Mouse (Mus musculus): ENCODE measurements around the gene Pak4. TPM values are rescaled to one million over a fixed set of nuclear protein-coding genes. Genes with fewer than 3 reads are reported as not detected.
A peak's percentile ranks its signal among the peaks of the same experiment; 100 is the strongest.
"Not testable (repeated sequence)": the region's sequence is repeated elsewhere in the genome, so short reads cannot be mapped to it uniquely, and the experiment has no call there.

The Pak4 gene
- polyA plus RNA-seq, 1 experiment from 2014 or later, result 50.7 TPM

- H3K27ac ChIP-seq (ENCODE audit: low read depth, low read length), result no peak overlapping the region
- WGBS, result 5% methylated on average over 19 of the region's 19 CpGs
- H3K4me2 ChIP-seq (ENCODE audit: low read depth, low read length, severe bottlenecking), result no peak overlapping the region
- H3K9me3 ChIP-seq (ENCODE audit: control insufficient read depth, low read length), result no peaks in the 10 kb centered on the region
- no peak overlapping the region for H3K9ac ChIP-seq (ENCODE audit: low read length)
- ATAC-seq (replicated peaks; ENCODE audit: low FRiP score) (peak; percentile 53; the same call in 1 of the 2 replicates), DNase-seq (ENCODE audit: low spot score) (peak; percentile 88)
- H3K27me3 ChIP-seq (ENCODE audit: control insufficient read depth, insufficient read depth, low read length), result no peaks in the 10 kb centered on the region
- no peak overlapping the region for H3K4me3 ChIP-seq (ENCODE audit: low read depth, low read length)
- no peaks in the 10 kb centered on the region for H3K4me1 ChIP-seq (replicated peaks; ENCODE audit: control insufficient read depth, insufficient read depth, low read length)
- no peaks in the 10 kb centered on the region for H3K36me3 ChIP-seq (ENCODE audit: control insufficient read depth, insufficient read depth, low read length)
Observed at GRCm38 (mm10) chr7:28527922-28528719, 69.9 kb downstream of the Pak4 start.

- not testable (repeated sequence) for DNase-seq (ENCODE audit: low spot score); H3K4me3 ChIP-seq (ENCODE audit: low read depth, low read length); H3K9ac ChIP-seq (ENCODE audit: low read length); H3K4me2 ChIP-seq (ENCODE audit: low read depth, low read length, severe bottlenecking); H3K36me3 ChIP-seq (ENCODE audit: control insufficient read depth, insufficient read depth, low read length); H3K27ac ChIP-seq (ENCODE audit: low read depth, low read length); H3K4me1 ChIP-seq (replicated peaks; ENCODE audit: control insufficient read depth, insufficient read depth, low read length); ATAC-seq (replicated peaks; ENCODE audit: low FRiP score); H3K27me3 ChIP-seq (ENCODE audit: control insufficient read depth, insufficient read depth, low read length); H3K9me3 ChIP-seq (ENCODE audit: control insufficient read depth, low read length)
- 69% methylated on average over 5 of the region's 6 CpGs for WGBS
Observed at GRCm38 (mm10) chr7:28522536-28522935, 75.4 kb downstream of the Pak4 start, which contains the start of gene Ifnl3. Gene Ifnl3 (plus strand): TSS chr7:28522836.

- no peak overlapping the region for H3K4me2 ChIP-seq (ENCODE audit: low read depth, low read length, severe bottlenecking)
- no peaks in the 10 kb centered on the region for H3K36me3 ChIP-seq (ENCODE audit: control insufficient read depth, insufficient read depth, low read length)
- WGBS, result 75% methylated on average over 8 of the region's 8 CpGs
- DNase-seq (ENCODE audit: low spot score) (no peak), ATAC-seq (replicated peaks; ENCODE audit: low FRiP score) (no peak)
- H3K27ac ChIP-seq (ENCODE audit: low read depth, low read length), result no peak overlapping the region
- no peak overlapping the region for H3K9ac ChIP-seq (ENCODE audit: low read length)
- no peaks in the 10 kb centered on the region for H3K4me1 ChIP-seq (replicated peaks; ENCODE audit: control insufficient read depth, insufficient read depth, low read length)
- no peaks in the 10 kb centered on the region for H3K9me3 ChIP-seq (ENCODE audit: control insufficient read depth, low read length)
- H3K27me3 ChIP-seq (ENCODE audit: control insufficient read depth, insufficient read depth, low read length), result no peaks in the 10 kb centered on the region
- H3K4me3 ChIP-seq (ENCODE audit: low read depth, low read length), result no peak overlapping the region
Observed at GRCm38 (mm10) chr7:28511441-28511840, 86.5 kb downstream of the Pak4 start.

- not testable (repeated sequence) for H3K9ac ChIP-seq (ENCODE audit: low read length); H3K4me2 ChIP-seq (ENCODE audit: low read depth, low read length, severe bottlenecking); DNase-seq (ENCODE audit: low spot score); ATAC-seq (replicated peaks; ENCODE audit: low FRiP score); H3K27ac ChIP-seq (ENCODE audit: low read depth, low read length); H3K9me3 ChIP-seq (ENCODE audit: control insufficient read depth, low read length); H3K27me3 ChIP-seq (ENCODE audit: control insufficient read depth, insufficient read depth, low read length); H3K4me3 ChIP-seq (ENCODE audit: low read depth, low read length); H3K36me3 ChIP-seq (ENCODE audit: control insufficient read depth, insufficient read depth, low read length); H3K4me1 ChIP-seq (replicated peaks; ENCODE audit: control insufficient read depth, insufficient read depth, low read length)
- WGBS, result 71% methylated on average over 8 of the region's 8 CpGs
Observed at GRCm38 (mm10) chr7:28510405-28510974, 87.5 kb downstream of the Pak4 start, which contains the start of gene Ifnl2. Gene Ifnl2 (minus strand): TSS chr7:28510455.

GRCm38 (mm10) chr7:28509121-28509520 lies 88.9 kb downstream of the Pak4 start:
- not testable (repeated sequence) for ATAC-seq (replicated peaks; ENCODE audit: low FRiP score); DNase-seq (ENCODE audit: low spot score)
- WGBS, result 76% methylated on average over 2 of the region's 2 CpGs

More at GRCm38 (mm10) chr7:28509121-28509520, 88.9 kb downstream of the Pak4 start:
- H3K9me3 ChIP-seq (ENCODE audit: control insufficient read depth, low read length); H3K4me2 ChIP-seq (ENCODE audit: low read depth, low read length, severe bottlenecking); H3K4me1 ChIP-seq (replicated peaks; ENCODE audit: control insufficient read depth, insufficient read depth, low read length); H3K9ac ChIP-seq (ENCODE audit: low read length); H3K27me3 ChIP-seq (ENCODE audit: control insufficient read depth, insufficient read depth, low read length); H3K27ac ChIP-seq (ENCODE audit: low read depth, low read length); H3K36me3 ChIP-seq (ENCODE audit: control insufficient read depth, insufficient read depth, low read length); H3K4me3 ChIP-seq (ENCODE audit: low read depth, low read length): not testable (repeated sequence)

Small RNA genes lying within 50 kb of the gene (microRNA-seq; reads per million reads assigned to microRNA genes)
- 2.5 reads per million for gene Mir7049 (ENCODE audit: insufficient number of aligned reads)

Other genes starting within 250 kb of the Pak4 start
- gene Rps16, start 247.5 kb downstream of the Pak4 start, polyA plus RNA-seq (2014; fragmentation: Nextera tagmentation; extraction: Ambion mirVana), result 727 and 782 TPM in 2 replicates
- 81.2 and 81.3 TPM in 2 replicates for gene Plekhg2, start 225.6 kb downstream of the Pak4 start, polyA plus RNA-seq (2014; fragmentation: Nextera tagmentation; extraction: Ambion mirVana)
- gene Zfp36, start 217.9 kb downstream of the Pak4 start, polyA plus RNA-seq (2014; fragmentation: Nextera tagmentation; extraction: Ambion mirVana), result 4.5 and 5.2 TPM in 2 replicates
- 40.1 and 46.1 TPM in 2 replicates for gene Med29, start 205.5 kb downstream of the Pak4 start, polyA plus RNA-seq (2014; fragmentation: Nextera tagmentation; extraction: Ambion mirVana)
- gene Paf1, start 205.2 kb downstream of the Pak4 start, polyA plus RNA-seq (2014; fragmentation: Nextera tagmentation; extraction: Ambion mirVana), result 82.0 and 82.9 TPM in 2 replicates
- gene Gmfg, start 160.7 kb downstream of the Pak4 start, polyA plus RNA-seq (2014; fragmentation: Nextera tagmentation; extraction: Ambion mirVana), result 4.0 and 4.9 TPM in 2 replicates
- gene Lrfn1, start 146.2 kb downstream of the Pak4 start, polyA plus RNA-seq (2014; fragmentation: Nextera tagmentation; extraction: Ambion mirVana), result 6.1 and 8.2 TPM in 2 replicates
- not detected in 2 replicates for gene Ifnl2, start 87.7 kb downstream of the Pak4 start, polyA plus RNA-seq (2014; fragmentation: Nextera tagmentation; extraction: Ambion mirVana)
- not detected in 2 replicates for gene Ifnl3, start 75.3 kb downstream of the Pak4 start, polyA plus RNA-seq (2014; fragmentation: Nextera tagmentation; extraction: Ambion mirVana)
- gene Sycn, start 57.3 kb downstream of the Pak4 start, polyA plus RNA-seq (2014; fragmentation: Nextera tagmentation; extraction: Ambion mirVana), result not detected in 2 replicates
- not detected in 2 replicates for gene Nccrp1, start 50.9 kb downstream of the Pak4 start, polyA plus RNA-seq (2014; fragmentation: Nextera tagmentation; extraction: Ambion mirVana)
- 40.7 and 41.1 TPM in 2 replicates for gene Samd4b, start within 50 bp of the Pak4 start, polyA plus RNA-seq (2014; fragmentation: Nextera tagmentation; extraction: Ambion mirVana)
- gene Acp7, start 33.1 kb upstream of the Pak4 start, polyA plus RNA-seq (2014; fragmentation: Nextera tagmentation; extraction: Ambion mirVana), result not detected in 2 replicates
- gene Fbxo27, start 94.7 kb upstream of the Pak4 start, polyA plus RNA-seq (2014; fragmentation: Nextera tagmentation; extraction: Ambion mirVana), result 4.3 and 6.7 TPM in 2 replicates
- gene Fbxo17, start 118.6 kb upstream of the Pak4 start, polyA plus RNA-seq (2014; fragmentation: Nextera tagmentation; extraction: Ambion mirVana), result 8.3 and 9.9 TPM in 2 replicates
- gene Mrps12, start 143.6 kb upstream of the Pak4 start, polyA plus RNA-seq (2014; fragmentation: Nextera tagmentation; extraction: Ambion mirVana), result 116 and 131 TPM in 2 replicates
- 35.6 and 37.8 TPM in 2 replicates for gene Sars2, start 143.8 kb upstream of the Pak4 start, polyA plus RNA-seq (2014; fragmentation: Nextera tagmentation; extraction: Ambion mirVana)
- gene Ccer2, start 158.0 kb upstream of the Pak4 start, polyA plus RNA-seq (2014; fragmentation: Nextera tagmentation; extraction: Ambion mirVana), result not detected in 2 replicates
- 63.5 and 70.2 TPM in 2 replicates for gene Sirt2, start 168.6 kb upstream of the Pak4 start, polyA plus RNA-seq (2014; fragmentation: Nextera tagmentation; extraction: Ambion mirVana)
- 45.6 and 49.9 TPM in 2 replicates for gene Nfkbib, start 169.3 kb upstream of the Pak4 start, polyA plus RNA-seq (2014; fragmentation: Nextera tagmentation; extraction: Ambion mirVana)
- 2.1 and 2.4 TPM in 2 replicates for gene Rinl, start 190.8 kb upstream of the Pak4 start, polyA plus RNA-seq (2014; fragmentation: Nextera tagmentation; extraction: Ambion mirVana)
- gene Hnrnpl, start 210.4 kb upstream of the Pak4 start, polyA plus RNA-seq (2014; fragmentation: Nextera tagmentation; extraction: Ambion mirVana), result 338 and 382 TPM in 2 replicates
- gene Ech1, start 227.0 kb upstream of the Pak4 start, polyA plus RNA-seq (2014; fragmentation: Nextera tagmentation; extraction: Ambion mirVana), result 70.6 and 74.0 TPM in 2 replicates
- 1.1 and 1.7 TPM in 2 replicates for gene Lgals4, start 235.7 kb upstream of the Pak4 start, polyA plus RNA-seq (2014; fragmentation: Nextera tagmentation; extraction: Ambion mirVana)

Measured in forebrain, embryonic 11.5 days (tissue).